Mouse (Mus musculus): ENCODE measurements at regions not wholly inside any gene's neighbourhood (a gene's known extent, or its start where the extent isn't known, plus 50 kb on each side); places are given as distances from the start of the nearest gene placed in this dataset.

DNA sequence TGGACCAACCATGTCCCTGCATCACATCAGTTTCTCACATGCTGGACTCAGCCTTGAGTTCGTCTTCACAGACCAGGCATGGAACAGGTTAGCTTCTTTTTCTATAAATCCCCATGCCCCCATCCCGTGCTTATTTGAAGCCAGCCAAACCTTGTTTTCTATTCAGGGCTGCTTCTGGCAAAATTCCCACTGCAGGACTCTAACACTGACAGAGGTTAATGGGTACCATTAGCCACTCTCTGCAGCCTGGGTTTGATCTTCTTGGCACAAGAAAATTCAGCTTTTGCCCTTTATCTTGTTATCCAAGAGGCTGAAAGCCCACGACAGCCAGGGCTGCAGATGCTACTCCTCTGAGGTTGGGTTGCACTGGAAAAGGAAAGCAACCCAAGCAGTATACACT, 101.8 kb upstream of the Fam204a start:
- no peak overlapping the region for H3K27ac ChIP-seq
- no peaks in the 10 kb centered on the region for H3K27me3 ChIP-seq (ENCODE audit: insufficient read depth, poor library complexity, severe bottlenecking)
- no peaks in the 10 kb centered on the region for H3K4me1 ChIP-seq (replicated peaks)
- no peaks in the 10 kb centered on the region for H3K9me3 ChIP-seq
- H3K4me3 ChIP-seq: no peak overlapping the region
- WGBS: 77% methylated on average over 3 of the region's 3 CpGs
- no peaks in the 10 kb centered on the region for H3K36me3 ChIP-seq
- no peak for DNase-seq (ENCODE audit: low spot score)

DNA sequence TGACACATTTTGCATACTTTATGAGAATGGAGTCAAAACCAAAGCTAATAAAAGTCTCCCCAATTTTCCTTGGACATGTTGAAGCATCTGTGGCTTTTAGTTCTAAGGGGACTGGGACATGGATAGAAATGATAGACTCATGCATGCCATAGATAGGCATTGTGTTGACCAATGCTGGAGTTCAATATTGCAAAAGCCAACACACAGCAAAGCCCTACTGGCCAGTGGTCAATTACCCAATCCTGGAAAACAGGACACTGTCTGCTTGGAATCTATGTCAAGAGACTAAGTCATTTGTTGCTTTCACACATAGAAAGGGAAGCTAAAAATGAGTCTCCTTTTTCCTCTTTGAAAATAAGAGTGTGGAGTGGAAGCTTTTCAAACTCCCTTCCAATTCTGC, 99.1 kb upstream of the Fam204a start:
- H3K4me1 ChIP-seq (replicated peaks): no peaks in the 10 kb centered on the region
- H3K36me3 ChIP-seq: no peaks in the 10 kb centered on the region
- H3K9me3 ChIP-seq: no peaks in the 10 kb centered on the region
- DNase-seq (ENCODE audit: low spot score): no peak
- no peaks in the 10 kb centered on the region for H3K27me3 ChIP-seq (ENCODE audit: insufficient read depth, poor library complexity, severe bottlenecking)
- H3K27ac ChIP-seq: no peak overlapping the region
- H3K4me3 ChIP-seq: no peak overlapping the region

DNA sequence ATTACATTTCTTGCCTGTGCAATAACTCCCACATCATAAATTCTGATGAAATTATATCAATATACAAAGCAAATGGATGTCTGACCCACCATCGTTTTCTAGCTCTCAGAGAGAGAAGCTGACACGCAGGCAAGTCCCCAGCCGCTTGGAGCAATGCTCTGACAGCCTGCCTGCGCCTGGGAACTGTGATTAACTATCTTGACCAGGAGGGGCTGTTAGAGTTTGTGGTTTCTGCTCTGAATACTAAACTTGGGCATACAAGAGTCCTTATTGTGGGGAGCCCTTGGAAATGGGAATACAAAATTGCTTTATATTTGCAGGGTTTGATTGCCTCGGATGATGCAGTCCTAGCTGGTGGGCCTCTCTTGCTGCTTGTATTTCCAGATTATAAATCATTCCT, 98.6 kb upstream of the Fam204a start:
- no peak overlapping the region for H3K27ac ChIP-seq
- no peaks in the 10 kb centered on the region for H3K4me1 ChIP-seq (replicated peaks)
- no peaks in the 10 kb centered on the region for H3K27me3 ChIP-seq (ENCODE audit: insufficient read depth, poor library complexity, severe bottlenecking)
- no peak overlapping the region for H3K4me3 ChIP-seq
- 68% methylated on average over 5 of the region's 5 CpGs for WGBS
- H3K9me3 ChIP-seq: no peaks in the 10 kb centered on the region
- no peak for DNase-seq (ENCODE audit: low spot score)
- H3K36me3 ChIP-seq: no peaks in the 10 kb centered on the region

DNA sequence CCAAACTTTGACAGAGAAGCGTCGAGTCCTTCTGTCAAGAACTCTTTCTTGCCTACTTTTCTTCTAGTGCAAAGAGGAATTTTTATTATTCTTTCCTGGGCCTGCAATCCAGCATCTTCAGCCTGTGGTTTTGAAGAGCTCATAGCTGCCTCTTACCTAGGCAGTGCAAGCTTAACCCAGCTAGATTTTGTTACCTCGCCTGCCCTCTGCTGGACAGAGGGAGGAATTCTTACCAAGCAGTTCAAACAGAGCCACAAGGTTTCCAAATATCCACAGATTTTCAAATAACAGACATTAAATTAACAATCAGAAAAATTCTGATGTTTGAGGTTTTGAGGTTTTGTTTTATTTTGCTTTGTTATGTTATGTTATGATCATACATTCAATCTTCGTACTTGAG, 84.1 kb upstream of the Fam204a start:
- DNase-seq (ENCODE audit: low spot score): peak; percentile 62
- H3K4me1 ChIP-seq (replicated peaks): no peaks in the 10 kb centered on the region
- H3K27ac ChIP-seq: no peak overlapping the region
- no peak overlapping the region for H3K4me3 ChIP-seq
- no peaks in the 10 kb centered on the region for H3K9me3 ChIP-seq
- no peaks in the 10 kb centered on the region for H3K27me3 ChIP-seq (ENCODE audit: insufficient read depth, poor library complexity, severe bottlenecking)
- no peaks in the 10 kb centered on the region for H3K36me3 ChIP-seq
- WGBS: 28% methylated on average over 4 of the region's 4 CpGs

DNA sequence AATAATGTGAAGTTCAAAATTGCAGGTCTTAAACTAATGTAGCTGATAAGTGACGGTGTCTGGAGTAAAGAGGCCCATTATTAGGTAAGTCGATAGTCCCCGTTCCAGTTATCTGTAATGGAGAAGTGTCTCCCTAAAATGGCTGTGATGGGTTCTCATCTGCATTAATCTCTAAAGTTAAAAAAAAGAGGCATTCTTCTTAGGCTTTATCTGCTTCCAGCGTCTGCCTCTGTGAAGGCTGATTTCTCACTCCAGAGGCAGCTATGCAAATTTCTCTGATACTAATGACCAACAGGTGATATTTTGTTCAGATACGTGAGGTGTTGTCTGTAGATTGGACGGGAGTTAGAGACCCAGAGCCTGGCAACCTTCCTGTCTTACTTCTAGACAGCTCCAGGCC, 75.9 kb upstream of the Fam204a start:
- Histone ChIP-seq H3K27me3 (ENCODE audit: insufficient read depth, poor library complexity, severe bottlenecking) (no peaks in the 10 kb centered on the region), H3K9me3 (no peaks in the 10 kb centered on the region), H3K27ac (no peak overlapping the region), H3K4me3 (no peak overlapping the region), H3K36me3 (no peaks in the 10 kb centered on the region), H3K4me1 (replicated peaks) (peaks cover 7% of the 10 kb centered on the region; the same call in 1 of the 2 replicates)
- DNase-seq (ENCODE audit: low spot score): no peak
- 71% methylated on average over 6 of the region's 6 CpGs for WGBS

DNA sequence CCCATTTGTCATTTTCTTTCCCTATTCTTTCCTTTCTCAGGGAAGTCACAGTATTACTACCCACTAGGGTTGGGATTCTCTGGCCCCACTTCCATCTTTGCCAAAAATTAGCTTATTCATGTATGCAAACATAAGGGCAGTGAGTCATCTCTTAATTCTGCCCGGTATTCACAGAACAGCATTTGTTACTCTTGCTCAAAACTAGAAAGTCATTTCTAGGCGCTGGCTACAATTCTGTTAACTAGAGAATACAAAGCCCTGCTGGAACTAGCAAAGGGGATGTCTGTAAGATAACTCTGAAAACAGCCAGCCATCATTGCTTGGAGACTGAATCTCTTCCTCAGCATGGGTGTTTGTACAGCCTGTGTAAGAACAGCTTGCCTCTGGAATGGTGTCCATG, 74.4 kb upstream of the Fam204a start:
- Histone ChIP-seq H3K9me3 (no peaks in the 10 kb centered on the region), H3K4me3 (no peak overlapping the region), H3K36me3 (no peaks in the 10 kb centered on the region), H3K4me1 (replicated peaks) (peaks cover 7% of the 10 kb centered on the region; the same call in 1 of the 2 replicates), H3K27me3 (ENCODE audit: insufficient read depth, poor library complexity, severe bottlenecking) (no peaks in the 10 kb centered on the region), H3K27ac (no peak overlapping the region)
- WGBS: 88% methylated on average over 2 of the region's 2 CpGs
- no peak for DNase-seq (ENCODE audit: low spot score)

DNA sequence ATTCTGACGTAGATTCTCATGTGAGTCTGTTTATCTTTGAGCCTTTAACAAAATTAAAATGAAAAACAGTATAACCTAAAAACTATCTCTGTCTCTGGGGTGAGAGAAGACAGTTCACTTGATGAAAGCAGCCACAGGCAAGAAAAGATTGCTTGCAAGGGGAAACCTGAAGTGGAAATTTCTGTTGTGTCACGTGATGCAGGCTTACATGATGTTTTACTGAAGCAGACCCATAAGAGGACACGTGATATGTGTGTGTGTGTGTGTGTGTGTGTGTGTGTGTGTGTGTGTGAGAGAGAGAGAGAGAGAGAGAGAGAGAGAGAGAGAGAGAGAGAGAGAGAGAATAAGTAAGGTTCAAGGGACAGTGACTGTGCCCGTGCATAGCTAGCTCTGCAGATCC, 63.7 kb upstream of the Fam204a start:
- H3K36me3 ChIP-seq: no peaks in the 10 kb centered on the region
- no peak for DNase-seq (ENCODE audit: low spot score)
- no peak overlapping the region for H3K27ac ChIP-seq
- H3K9me3 ChIP-seq: no peaks in the 10 kb centered on the region
- H3K27me3 ChIP-seq (ENCODE audit: insufficient read depth, poor library complexity, severe bottlenecking): no peaks in the 10 kb centered on the region
- H3K4me3 ChIP-seq: no peak overlapping the region
- 89% methylated on average over 4 of the region's 4 CpGs for WGBS
- no peaks in the 10 kb centered on the region for H3K4me1 ChIP-seq (replicated peaks)

DNA sequence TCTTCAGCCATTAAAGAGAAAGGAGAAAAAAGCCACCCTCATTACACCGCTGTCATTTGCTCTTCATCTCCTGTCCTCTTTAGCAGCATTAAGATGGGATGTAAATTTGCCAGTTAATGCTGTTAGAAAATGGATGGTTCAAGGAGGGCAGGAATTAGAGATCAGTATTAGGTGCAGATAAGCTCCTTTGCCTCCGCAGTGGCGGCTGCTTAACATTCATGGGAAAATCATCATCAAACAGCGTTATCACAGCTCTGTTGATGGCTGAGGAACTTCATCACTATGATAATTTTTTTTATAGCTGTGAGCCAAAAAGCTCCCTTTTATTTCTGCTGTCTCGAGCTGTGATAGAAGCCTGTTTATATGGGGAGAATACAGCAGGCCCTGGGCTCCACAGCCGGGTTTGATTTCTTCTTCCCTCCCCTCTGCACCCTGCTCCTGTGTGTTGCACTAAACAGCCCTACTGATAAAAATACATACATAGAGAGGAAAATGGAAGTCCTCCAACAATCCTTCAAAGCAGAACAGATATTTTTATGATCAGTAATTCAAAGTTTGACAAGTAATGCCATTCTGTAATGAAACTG, 60.4 kb upstream of the Fam204a start:
- DNase-seq (ENCODE audit: low spot score): no peak
- 69% methylated on average over 6 of the region's 6 CpGs for WGBS
- Histone ChIP-seq H3K9me3 (no peaks in the 10 kb centered on the region), H3K27me3 (ENCODE audit: insufficient read depth, poor library complexity, severe bottlenecking) (no peaks in the 10 kb centered on the region), H3K4me1 (replicated peaks) (no peaks in the 10 kb centered on the region), H3K4me3 (no peak overlapping the region), H3K36me3 (no peaks in the 10 kb centered on the region), H3K27ac (no peak overlapping the region)

DNA sequence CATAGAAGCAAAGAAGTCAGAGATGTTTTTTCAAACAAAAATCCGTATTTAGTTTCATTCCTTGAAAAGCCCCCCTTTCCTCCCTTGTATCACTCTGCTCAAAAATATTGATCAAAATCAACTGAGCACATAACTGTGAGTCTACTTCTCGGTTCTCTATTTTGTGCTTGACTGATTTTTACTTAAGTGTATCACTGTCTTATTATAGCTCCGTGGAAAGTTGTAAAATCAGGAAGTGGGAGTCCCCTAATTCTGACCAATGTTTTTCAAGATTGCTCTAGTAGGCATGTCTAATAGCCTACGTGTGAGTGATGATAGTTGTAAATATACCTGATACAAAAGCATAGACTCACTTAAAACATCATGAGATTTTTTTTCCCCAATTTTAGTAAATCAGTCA, 58.4 kb upstream of the Fam204a start:
- H3K27me3 ChIP-seq (ENCODE audit: insufficient read depth, poor library complexity, severe bottlenecking): no peaks in the 10 kb centered on the region
- H3K27ac ChIP-seq: no peak overlapping the region
- no peak for DNase-seq (ENCODE audit: low spot score)
- 80% methylated on average over 4 of the region's 4 CpGs for WGBS
- H3K36me3 ChIP-seq: no peaks in the 10 kb centered on the region
- no peaks in the 10 kb centered on the region for H3K9me3 ChIP-seq
- H3K4me3 ChIP-seq: no peak overlapping the region
- no peaks in the 10 kb centered on the region for H3K4me1 ChIP-seq (replicated peaks)
